Mouse (Mus musculus) forebrain, embryonic 14.5 days (tissue): ENCODE measurements at regions not wholly inside any gene's neighbourhood (a gene's known extent, or its start where the extent isn't known, plus 50 kb on each side); places are given as distances from the start of the nearest gene placed in this dataset.

Experiments used
- ATAC-seq: fragments of 200-750 bp; cut with Nextera tagmentation; 2 replicates; pipeline ENCODE4 v1.8.0; 2017; ENCODE audit warnings: mild to moderate bottlenecking, moderate library complexity
- DNase-seq: peaks from one replicate; pipeline ENCODE4 v3.0.0-alpha.2; 2015; ENCODE audit warnings: low spot score
- H3K27ac ChIP-seq: fragments of 300-500 bp; sonication (generic); 2 replicates; pipeline ENCODE4 v1.5.1; 2014; ENCODE audit warnings: low read depth, mild to moderate bottlenecking, control low read depth, low read length, moderate library complexity
- H3K27me3 ChIP-seq: fragments of 300-500 bp; sonication (generic); replicated peaks from 2 replicates; pipeline ENCODE4 v1.6.1; 2014; ENCODE audit warnings: low read length, control low read depth, mixed read lengths; ENCODE audit not compliant: control insufficient read depth, insufficient read depth
- H3K36me3 ChIP-seq: fragments of 300-500 bp; sonication (generic); 2 replicates; pipeline ENCODE4 v1.6.1; 2014; ENCODE audit warnings: low read length, control low read depth; ENCODE audit not compliant: control insufficient read depth, insufficient read depth
- H3K4me1 ChIP-seq: fragments of 300-500 bp; sonication (generic); 2 replicates; pipeline ENCODE4 v1.6.1; 2014; ENCODE audit warnings: antibody characterized with exemption, low read length, control low read depth; ENCODE audit not compliant: control insufficient read depth, insufficient read depth
- H3K4me2 ChIP-seq: fragments of 300-500 bp; sonication (generic); 2 replicates; pipeline ENCODE4 v1.6.1; 2014; ENCODE audit warnings: mild to moderate bottlenecking, control low read depth, low read length
- H3K4me3 ChIP-seq: fragments of 300-500 bp; sonication (generic); 2 replicates; pipeline ENCODE4 v1.5.1; 2014; ENCODE audit warnings: low read depth, low read length, control low read depth
- H3K9ac ChIP-seq: fragments of 300-500 bp; sonication (generic); 2 replicates; pipeline ENCODE4 v1.6.1; 2014; ENCODE audit warnings: mild to moderate bottlenecking, low read length, control low read depth, moderate library complexity
- H3K9me3 ChIP-seq: fragments of 300-500 bp; sonication (generic); replicated peaks from 2 replicates; pipeline ENCODE4 v1.6.1; 2016; ENCODE audit warnings: low read length, control low read depth, mixed read lengths; ENCODE audit not compliant: control insufficient read depth
- WGBS: fragments of 180-500 bp; shearing (Covaris S2); extraction: QIAGEN DNeasy Blood & Tissue Kit; methylation state at CpG from one replicate; pipeline ENCODE4 v1.1.7; 2014; 5-methylcytosine and 5-hydroxymethylcytosine counted together

DNA sequence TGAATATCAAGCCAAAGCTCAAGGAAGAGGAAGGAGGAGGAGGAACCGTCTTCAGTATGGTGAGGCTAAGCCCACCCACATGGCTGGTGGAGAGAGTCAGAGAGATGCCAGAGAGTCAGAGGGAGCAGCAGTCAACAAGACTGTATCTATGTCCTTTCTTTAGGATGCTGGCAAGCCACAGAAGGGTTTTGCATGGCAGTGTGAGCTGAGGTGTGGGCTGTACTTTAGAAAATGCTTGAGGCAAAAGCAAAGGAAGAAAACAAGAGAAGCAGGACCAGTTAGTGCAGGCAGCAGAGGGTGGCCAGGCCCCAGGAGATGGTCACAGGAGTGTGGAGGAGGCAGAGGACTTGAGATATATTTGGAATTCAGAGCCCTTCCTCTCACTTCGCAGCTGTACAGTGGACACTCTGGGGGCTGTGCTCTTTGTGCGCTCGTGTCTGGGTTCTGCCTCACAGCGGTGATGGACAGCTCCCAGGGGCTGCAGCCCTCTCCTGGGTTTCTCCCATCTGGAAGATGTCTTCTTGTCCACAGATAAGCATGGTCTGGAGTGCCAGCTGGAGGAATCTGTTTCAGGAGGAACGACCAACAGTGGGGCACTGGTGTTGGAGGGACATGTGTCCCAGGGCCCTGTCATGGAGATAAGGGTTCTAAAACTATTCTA lies 157.4 kb upstream of the Dyrk2 start:
- Histone ChIP-seq H3K27ac (no peak overlapping the region), H3K4me1 (no peaks in the 10 kb centered on the region), H3K9me3 (no peaks in the 10 kb centered on the region), H3K4me3 (no peak overlapping the region), H3K4me2 (no peak overlapping the region), H3K27me3 (no peaks in the 10 kb centered on the region), H3K36me3 (no peaks in the 10 kb centered on the region), H3K9ac (no peak overlapping the region)
- ATAC-seq (no peak), DNase-seq (no peak)
- 72% methylated on average over 6 of the region's 6 CpGs for WGBS

- DNase-seq = no peak
- WGBS = 74% methylated on average over 4 of the region's 4 CpGs
- no peaks in the 10 kb centered on the region for H3K27me3 ChIP-seq
- H3K27ac ChIP-seq = no peak overlapping the region
- no peak overlapping the region for H3K4me3 ChIP-seq
- H3K4me2 ChIP-seq = no peak overlapping the region
- ATAC-seq = no peak
- H3K4me1 ChIP-seq = no peaks in the 10 kb centered on the region
- H3K9ac ChIP-seq = no peak overlapping the region
- no peaks in the 10 kb centered on the region for H3K9me3 ChIP-seq
- no peaks in the 10 kb centered on the region for H3K36me3 ChIP-seq
These were observed 156.3 kb upstream of the Dyrk2 start for GRCm38 (mm10) chr10:119026291-119026690.

DNA sequence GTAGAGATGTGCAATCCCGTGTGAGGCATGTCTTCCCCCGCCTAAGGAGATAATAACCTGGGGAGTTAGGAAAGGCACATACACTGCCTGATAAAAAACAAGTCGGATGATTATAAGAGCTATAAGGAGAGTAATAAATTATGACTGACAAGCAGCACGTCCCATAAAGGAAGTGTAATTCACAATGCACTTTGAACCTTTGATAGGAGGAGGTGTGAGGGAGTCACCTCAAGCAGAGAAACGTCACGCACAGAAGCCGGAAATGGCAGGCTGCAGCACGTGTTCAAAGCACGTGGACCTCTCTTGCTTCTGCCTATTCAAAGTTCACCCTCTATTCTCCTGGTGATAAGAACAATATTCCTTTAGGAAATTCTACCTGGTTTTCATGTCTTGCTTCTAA lies 154.4 kb upstream of the Dyrk2 start:
- WGBS = 84% methylated on average over 9 of the region's 9 CpGs
- no peaks in the 10 kb centered on the region for H3K36me3 ChIP-seq

GRCm38 (mm10) chr10:119019082-119019481 lies 149.1 kb upstream of the Dyrk2 start:
- Histone ChIP-seq H3K4me2 (no peak overlapping the region), H3K4me1 (no peaks in the 10 kb centered on the region), H3K4me3 (no peak overlapping the region), H3K9me3 (no peaks in the 10 kb centered on the region), H3K36me3 (no peaks in the 10 kb centered on the region), H3K9ac (no peak overlapping the region), H3K27ac (no peak overlapping the region), H3K27me3 (no peaks in the 10 kb centered on the region)
- 94% methylated on average over 10 of the region's 10 CpGs for WGBS
- ATAC-seq = no peak
- DNase-seq = no peak

More for the DNA sequence above, 154.4 kb upstream of the Dyrk2 start:
- no peak overlapping the region for H3K4me3 ChIP-seq
- DNase-seq = no peak
- H3K4me2 ChIP-seq = no peak overlapping the region
- no peaks in the 10 kb centered on the region for H3K27me3 ChIP-seq
- H3K4me1 ChIP-seq = no peaks in the 10 kb centered on the region
- no peak for ATAC-seq
- no peaks in the 10 kb centered on the region for H3K9me3 ChIP-seq
- no peak overlapping the region for H3K27ac ChIP-seq
- H3K9ac ChIP-seq = no peak overlapping the region

- 91% methylated on average over 4 of the region's 4 CpGs for WGBS
- no peaks in the 10 kb centered on the region for H3K36me3 ChIP-seq
- ATAC-seq (no peak), DNase-seq (no peak)
- H3K9me3 ChIP-seq = no peaks in the 10 kb centered on the region
- no peaks in the 10 kb centered on the region for H3K27me3 ChIP-seq
- H3K27ac ChIP-seq = no peak overlapping the region
- no peak overlapping the region for H3K4me3 ChIP-seq
- no peak overlapping the region for H3K9ac ChIP-seq
- no peak overlapping the region for H3K4me2 ChIP-seq
- no peaks in the 10 kb centered on the region for H3K4me1 ChIP-seq
These were observed 148.5 kb upstream of the Dyrk2 start for GRCm38 (mm10) chr10:119018490-119018889.

GRCm38 (mm10) chr10:119016104-119016503 lies 146.1 kb upstream of the Dyrk2 start:
- Histone ChIP-seq H3K27me3 (no peaks in the 10 kb centered on the region), H3K36me3 (no peaks in the 10 kb centered on the region), H3K27ac (no peak overlapping the region), H3K4me1 (no peaks in the 10 kb centered on the region), H3K9ac (no peak overlapping the region), H3K9me3 (no peaks in the 10 kb centered on the region), H3K4me3 (no peak overlapping the region), H3K4me2 (no peak overlapping the region)
- DNase-seq (no peak), ATAC-seq (no peak)
- WGBS = 94% methylated on average over 8 of the region's 8 CpGs

- DNase-seq = peak; percentile 39
These were observed 145.5 kb upstream of the Dyrk2 start for GRCm38 (mm10) chr10:119015311-119016055.

GRCm38 (mm10) chr10:119014731-119015130 lies 144.7 kb upstream of the Dyrk2 start:
- Histone ChIP-seq H3K9me3 (no peaks in the 10 kb centered on the region), H3K4me1 (no peaks in the 10 kb centered on the region), H3K4me2 (no peak overlapping the region), H3K27ac (no peak overlapping the region), H3K9ac (no peak overlapping the region), H3K4me3 (no peak overlapping the region), H3K36me3 (no peaks in the 10 kb centered on the region), H3K27me3 (no peaks in the 10 kb centered on the region)
- DNase-seq (no peak), ATAC-seq (no peak)
- 95% methylated on average over 4 of the region's 4 CpGs for WGBS

More at GRCm38 (mm10) chr10:119015311-119016055, 145.5 kb upstream of the Dyrk2 start:
- Histone ChIP-seq H3K27ac (no peak overlapping the region), H3K9me3 (no peaks in the 10 kb centered on the region), H3K4me1 (no peaks in the 10 kb centered on the region), H3K4me3 (no peak overlapping the region), H3K27me3 (no peaks in the 10 kb centered on the region), H3K36me3 (no peaks in the 10 kb centered on the region), H3K4me2 (no peak overlapping the region), H3K9ac (no peak overlapping the region)
- WGBS = 87% methylated on average over 16 of the region's 16 CpGs
- ATAC-seq = no peak

GRCm38 (mm10) chr10:119013758-119014157 lies 143.7 kb upstream of the Dyrk2 start:
- 79% methylated on average over 4 of the region's 4 CpGs for WGBS
- Histone ChIP-seq H3K9me3 (no peaks in the 10 kb centered on the region), H3K27ac (no peak overlapping the region), H3K4me3 (no peak overlapping the region), H3K4me2 (no peak overlapping the region), H3K9ac (no peak overlapping the region), H3K36me3 (no peaks in the 10 kb centered on the region), H3K4me1 (no peaks in the 10 kb centered on the region), H3K27me3 (no peaks in the 10 kb centered on the region)
- DNase-seq = no peak
- ATAC-seq = no peak
